Mouse (Mus musculus) liver, embryonic 11.5 days (tissue): ENCODE data around the gene Glis3. TPM values are rescaled to one million over a fixed set of nuclear protein-coding genes. Genes with fewer than 3 reads are reported as not detected.

Experiments used
- ATAC-seq: fragments of 200-750 bp; cut with Nextera tagmentation; replicated peaks from 2 replicates; pipeline ENCODE4 v1.8.0; 2017; ENCODE audit warnings: moderate number of reproducible peaks, mild to moderate bottlenecking, moderate TSS enrichment, moderate library complexity; ENCODE audit not compliant: low FRiP score
- DNase-seq: peaks from one replicate; pipeline ENCODE4 v3.0.0-alpha.2; 2017; ENCODE audit warnings: low spot score
- H3K27ac ChIP-seq: fragments of 300-500 bp; sonication (generic); 2 replicates; pipeline ENCODE4 v1.5.1; 2014; ENCODE audit warnings: mild to moderate bottlenecking, low read depth, low read length, control low read depth
- H3K27me3 ChIP-seq: fragments of 300-500 bp; sonication (generic); replicated peaks from 2 replicates; pipeline ENCODE4 v1.6.1; 2014; ENCODE audit warnings: low read length, mixed read lengths; ENCODE audit not compliant: control insufficient read depth, insufficient read depth
- H3K36me3 ChIP-seq: fragments of 300-500 bp; sonication (generic); 2 replicates; pipeline ENCODE4 v1.6.1; 2014; ENCODE audit warnings: mild to moderate bottlenecking, low read length, moderate library complexity, mixed read lengths; ENCODE audit not compliant: control insufficient read depth, insufficient read depth
- H3K4me1 ChIP-seq: fragments of 300-500 bp; sonication (generic); replicated peaks from 2 replicates; pipeline ENCODE4 v1.6.1; 2014; ENCODE audit warnings: low read length, mixed read lengths; ENCODE audit not compliant: control insufficient read depth, insufficient read depth
- H3K4me2 ChIP-seq: fragments of 300-500 bp; sonication (generic); 2 replicates; pipeline ENCODE4 v1.6.1; 2014; ENCODE audit warnings: mild to moderate bottlenecking, control low read depth, moderate library complexity
- H3K4me3 ChIP-seq: fragments of 300-500 bp; sonication (generic); 2 replicates; pipeline ENCODE4 v1.5.1; 2014; ENCODE audit warnings: low read depth, low read length, control low read depth
- H3K9ac ChIP-seq: fragments of 300-500 bp; sonication (generic); 2 replicates; pipeline ENCODE4 v1.6.1; 2014; ENCODE audit warnings: low read depth, low read length, control low read depth
- H3K9me3 ChIP-seq: fragments of 300-500 bp; sonication (generic); 2 replicates; pipeline ENCODE4 v1.6.1; 2016; ENCODE audit warnings: low read length, inconsistent platforms, mixed read lengths; ENCODE audit not compliant: control insufficient read depth
- WGBS: fragments of 180-500 bp; shearing (Covaris S2); extraction: QIAGEN DNeasy Blood & Tissue Kit; methylation state at CpG from one replicate; pipeline ENCODE4 v1.1.7; 2014; 5-methylcytosine and 5-hydroxymethylcytosine counted together
- polyA plus RNA-seq: library from polyadenylated mRNA; unstranded; fragments of >200 nt; fragmentation: Nextera tagmentation; extraction: Ambion mirVana; gene quantifications from 2 replicates; pipeline ENCODE4 v1.2.1, GENCODE M21; 2014

The Glis3 gene
- polyA plus RNA-seq: 0.13 and 0.47 TPM in 2 replicates

DNA sequence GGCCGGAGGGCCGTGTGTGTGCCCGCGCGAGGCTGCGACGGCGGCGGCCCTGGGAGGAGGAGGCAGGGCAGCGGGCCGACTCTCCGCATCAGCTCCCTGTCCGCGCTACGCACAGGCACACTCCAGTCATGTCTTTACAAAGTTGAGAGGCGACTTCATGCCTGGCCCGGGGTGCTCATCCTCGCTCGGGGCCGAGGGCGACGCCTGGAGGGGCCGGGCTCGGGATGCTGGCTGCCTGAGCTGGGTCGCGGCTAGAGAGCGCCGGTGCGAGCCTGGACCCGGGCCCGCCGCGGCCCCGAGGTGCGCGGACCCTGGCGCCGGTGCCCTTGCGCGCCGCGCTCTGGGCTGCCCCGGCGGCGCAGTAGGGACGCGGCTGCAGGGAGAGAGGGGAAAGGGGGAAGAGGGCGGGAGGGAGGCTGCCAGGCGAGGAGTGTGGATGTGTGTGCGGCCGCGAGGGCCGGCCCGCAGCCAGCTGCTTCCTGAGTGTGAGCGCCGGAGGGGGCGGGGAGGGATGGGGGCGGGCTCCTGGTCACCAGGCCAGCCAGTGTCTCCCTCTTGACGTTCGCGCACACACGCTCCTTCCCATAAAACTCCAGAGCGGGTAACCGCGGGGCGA, at the start of gene Glis3:
Glis3 (minus strand) TSS at position 302 of the 616 bp plus-strand sequence.
- ATAC-seq: peak; percentile 47
- WGBS: 1% methylated on average over 64 of the region's 66 CpGs

DNA sequence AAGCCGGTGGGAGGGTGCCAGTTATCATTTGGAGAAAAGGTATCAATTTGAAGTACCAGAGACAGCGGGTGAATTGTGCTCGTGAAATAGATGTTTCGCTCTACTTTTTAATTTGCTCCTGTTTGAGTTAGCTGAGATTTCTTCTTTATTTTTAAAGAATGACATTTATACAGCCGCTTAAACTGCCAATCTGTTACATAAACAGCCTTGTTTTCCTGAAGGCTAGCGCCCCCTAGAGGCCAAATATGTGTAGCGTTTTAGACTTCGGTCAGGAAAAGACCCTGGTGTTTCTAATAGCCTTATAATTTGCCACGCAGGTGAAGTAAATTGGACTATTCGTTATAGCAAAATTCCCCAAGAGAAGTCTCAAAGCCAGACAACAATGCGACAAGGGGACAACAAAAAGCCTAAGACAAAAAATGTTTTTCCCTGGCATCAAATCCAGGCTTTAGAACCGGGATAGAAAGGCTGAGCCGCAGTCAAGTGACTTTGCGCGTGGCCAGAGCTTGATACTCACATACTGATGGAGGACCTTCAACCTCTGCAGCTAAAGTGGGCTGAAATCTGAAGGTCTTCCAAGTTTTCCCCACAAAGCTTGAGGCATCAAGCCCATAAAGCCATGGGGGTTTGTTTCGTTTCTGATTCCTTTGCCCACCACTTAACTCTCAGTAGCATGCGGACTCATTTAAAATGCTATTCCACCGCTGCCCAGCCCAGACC, 46.4 kb upstream of the Glis3 start:
- ATAC-seq: no peak
- Histone ChIP-seq H3K27me3 (no peaks in the 10 kb centered on the region), H3K27ac (no peak overlapping the region), H3K4me2 (no peak overlapping the region), H3K4me1 (no peaks in the 10 kb centered on the region), H3K9me3 (no peaks in the 10 kb centered on the region), H3K36me3 (no peaks in the 10 kb centered on the region), H3K4me3 (no peak overlapping the region), H3K9ac (no peak overlapping the region)
- WGBS: 57% methylated on average over 18 of the region's 18 CpGs
- DNase-seq: no peak

More for the DNA sequence above, at the start of gene Glis3:
- Histone ChIP-seq H3K9me3 (no peaks in the 10 kb centered on the region), H3K27ac (no peak within 1 kb of the TSS), H3K36me3 (no peaks in the 10 kb centered on the region), H3K27me3 (peaks cover 41% of the 10 kb centered on the region), H3K4me2 (peak within 1 kb of the TSS; percentile 83), H3K4me1 (no peaks in the 10 kb centered on the region), H3K9ac (no peak within 1 kb of the TSS), H3K4me3 (peak within 1 kb of the TSS; percentile 44)
- DNase-seq: peak; percentile 58

DNA sequence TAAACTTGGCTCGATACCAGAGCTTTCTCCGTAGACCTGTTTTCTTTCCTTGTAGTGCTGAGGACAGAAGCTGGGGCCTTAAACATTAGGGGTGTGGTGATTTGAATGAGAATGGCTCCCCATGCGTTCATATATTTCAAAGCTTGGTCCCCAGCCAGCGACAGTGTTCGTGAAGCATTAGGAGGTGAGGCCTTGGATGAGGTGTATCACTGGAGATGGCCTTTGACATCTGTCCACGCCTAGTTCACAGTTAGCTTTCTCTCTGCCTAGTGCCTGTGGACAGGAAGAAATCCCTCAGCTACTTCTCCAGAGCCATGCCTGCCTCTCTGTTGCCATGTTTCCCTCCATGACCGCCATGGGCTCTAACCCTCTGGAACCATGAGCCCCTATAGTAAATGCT, 44.8 kb upstream of the Glis3 start:
- no peak for DNase-seq
- WGBS: 82% methylated on average over 7 of the region's 7 CpGs
- no peaks in the 10 kb centered on the region for H3K27me3 ChIP-seq

DNA sequence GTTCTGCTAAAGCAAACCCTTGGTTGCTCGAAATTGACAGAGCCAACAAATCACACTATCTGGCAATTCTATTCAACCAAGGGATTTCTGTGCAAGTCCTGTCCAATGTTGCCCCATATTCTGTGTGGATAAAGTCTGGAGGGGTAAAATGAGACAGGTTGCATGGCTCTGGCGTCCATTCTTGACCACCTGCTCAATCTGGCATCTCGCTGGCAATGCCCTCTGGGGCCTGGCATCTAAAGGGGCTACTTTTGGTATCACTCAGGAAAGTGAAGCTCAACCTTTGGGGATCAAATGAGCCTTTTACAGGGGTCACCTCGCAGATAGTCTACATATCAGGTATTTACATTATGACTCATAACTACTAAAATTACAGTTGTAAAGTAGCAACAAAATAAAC, 42.7 kb upstream of the Glis3 start:
- 67% methylated on average over 4 of the region's 4 CpGs for WGBS
- Histone ChIP-seq H3K9me3 (no peaks in the 10 kb centered on the region), H3K4me3 (no peak overlapping the region), H3K27ac (no peak overlapping the region), H3K27me3 (no peaks in the 10 kb centered on the region), H3K36me3 (no peaks in the 10 kb centered on the region), H3K4me2 (no peak overlapping the region), H3K4me1 (no peaks in the 10 kb centered on the region), H3K9ac (no peak overlapping the region)
- DNase-seq (no peak), ATAC-seq (no peak)

More for the DNA sequence above, 44.8 kb upstream of the Glis3 start:
- Histone ChIP-seq H3K36me3 (no peaks in the 10 kb centered on the region), H3K9ac (no peak overlapping the region), H3K9me3 (no peaks in the 10 kb centered on the region), H3K4me3 (no peak overlapping the region), H3K27ac (no peak overlapping the region), H3K4me1 (no peaks in the 10 kb centered on the region), H3K4me2 (no peak overlapping the region)
- no peak for ATAC-seq

DNA sequence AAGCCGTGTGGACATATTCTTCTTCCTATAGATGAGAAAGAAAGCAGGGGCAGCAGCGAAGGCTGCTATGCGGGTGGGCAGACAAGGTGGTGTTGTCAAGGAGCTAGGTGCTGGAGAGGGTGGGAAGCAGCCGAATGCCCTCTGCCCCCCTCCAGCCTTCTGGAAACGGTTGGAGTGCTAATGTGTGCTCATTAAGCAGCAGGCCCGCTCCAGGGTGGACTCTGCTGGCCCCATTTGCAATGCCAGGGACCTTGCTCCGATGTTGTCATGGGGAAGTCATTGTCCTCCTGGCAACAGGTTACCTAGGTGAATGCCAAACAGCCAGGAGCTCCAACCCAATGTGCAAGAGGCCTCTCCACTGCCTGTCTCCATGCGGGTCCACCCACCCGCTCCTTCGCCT, 42.0 kb upstream of the Glis3 start:
- no peak for DNase-seq
- WGBS: 84% methylated on average over 10 of the region's 10 CpGs
- H3K27me3 ChIP-seq: no peaks in the 10 kb centered on the region
- H3K4me2 ChIP-seq: no peak overlapping the region
- ATAC-seq: no peak
- H3K4me1 ChIP-seq: no peaks in the 10 kb centered on the region
- H3K9me3 ChIP-seq: no peaks in the 10 kb centered on the region
- no peak overlapping the region for H3K27ac ChIP-seq
- no peak overlapping the region for H3K9ac ChIP-seq
- no peaks in the 10 kb centered on the region for H3K36me3 ChIP-seq
- H3K4me3 ChIP-seq: no peak overlapping the region

DNA sequence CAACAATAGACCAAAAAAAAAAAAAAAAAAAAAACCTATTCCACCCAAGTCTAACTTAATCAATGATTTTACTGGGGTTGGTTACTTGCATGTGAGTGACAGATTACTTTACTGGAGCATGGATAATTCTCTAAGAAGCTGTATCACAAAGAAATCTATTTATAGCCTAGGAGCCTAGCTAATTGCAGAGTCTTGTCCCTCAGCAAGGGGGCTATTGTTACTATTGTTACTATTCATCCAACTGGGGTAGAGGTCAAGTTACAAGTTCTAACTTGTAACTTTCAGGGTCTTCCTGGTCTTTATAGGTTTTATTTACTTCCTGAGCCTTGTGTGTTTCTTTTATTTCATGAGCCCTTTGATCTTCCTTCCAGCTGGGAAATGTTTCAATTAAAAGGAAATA, 40.1 kb upstream of the Glis3 start:
- H3K27ac ChIP-seq: no peak overlapping the region
- no peaks in the 10 kb centered on the region for H3K36me3 ChIP-seq
- H3K9ac ChIP-seq: no peak overlapping the region
- H3K4me3 ChIP-seq: no peak overlapping the region
- DNase-seq: no peak
- ATAC-seq: no peak
- H3K9me3 ChIP-seq: no peaks in the 10 kb centered on the region
- no peaks in the 10 kb centered on the region for H3K27me3 ChIP-seq
- no peak overlapping the region for H3K4me2 ChIP-seq
- no peaks in the 10 kb centered on the region for H3K4me1 ChIP-seq

DNA sequence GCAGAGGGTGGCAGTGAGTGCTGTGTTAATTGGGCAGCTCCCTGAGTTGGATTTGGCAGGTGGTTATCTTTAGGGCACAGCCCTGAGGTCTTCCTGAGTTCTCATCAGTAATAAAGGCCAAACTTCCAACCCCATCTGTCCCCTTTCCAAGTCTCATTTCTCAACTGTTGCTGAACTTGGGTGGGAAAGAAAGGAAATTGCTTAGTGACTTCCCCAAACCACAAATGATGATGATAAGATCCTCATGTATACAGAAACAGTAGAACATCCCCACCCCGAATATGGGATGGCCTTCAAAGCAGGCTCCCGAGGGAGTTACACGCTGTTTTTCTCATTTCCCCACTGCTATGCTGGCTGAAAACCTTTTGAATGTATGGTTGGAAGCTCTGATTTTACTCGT, 34.8 kb upstream of the Glis3 start:
- Histone ChIP-seq H3K9me3 (no peaks in the 10 kb centered on the region), H3K27ac (no peak overlapping the region), H3K9ac (no peak overlapping the region), H3K4me2 (no peak overlapping the region), H3K36me3 (no peaks in the 10 kb centered on the region), H3K27me3 (no peaks in the 10 kb centered on the region), H3K4me1 (no peaks in the 10 kb centered on the region), H3K4me3 (no peak overlapping the region)
- ATAC-seq: no peak
- no peak for DNase-seq
- 65% methylated on average over 4 of the region's 4 CpGs for WGBS

DNA sequence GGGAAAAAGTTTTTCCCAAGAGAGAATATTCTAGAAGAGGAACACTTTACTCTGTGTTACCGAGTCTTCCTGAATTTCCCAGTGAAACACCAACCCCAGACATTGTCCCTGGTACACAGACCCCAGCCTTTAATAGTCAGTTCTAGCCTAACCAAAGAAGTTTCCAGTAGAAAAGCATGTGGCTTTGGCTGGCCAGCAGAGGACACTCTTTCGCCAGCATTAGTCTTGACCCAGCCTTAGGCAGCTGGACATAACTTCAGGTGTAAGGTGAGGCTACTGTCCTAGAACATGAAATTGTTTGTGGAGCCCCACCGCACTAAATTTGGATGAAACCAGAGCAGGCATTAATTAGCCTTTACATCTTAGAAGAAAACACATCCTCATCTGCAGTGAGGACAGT, 17.8 kb upstream of the Glis3 start:
- 50% methylated on average over 3 of the region's 3 CpGs for WGBS
- DNase-seq (no peak), ATAC-seq (no peak)

DNA sequence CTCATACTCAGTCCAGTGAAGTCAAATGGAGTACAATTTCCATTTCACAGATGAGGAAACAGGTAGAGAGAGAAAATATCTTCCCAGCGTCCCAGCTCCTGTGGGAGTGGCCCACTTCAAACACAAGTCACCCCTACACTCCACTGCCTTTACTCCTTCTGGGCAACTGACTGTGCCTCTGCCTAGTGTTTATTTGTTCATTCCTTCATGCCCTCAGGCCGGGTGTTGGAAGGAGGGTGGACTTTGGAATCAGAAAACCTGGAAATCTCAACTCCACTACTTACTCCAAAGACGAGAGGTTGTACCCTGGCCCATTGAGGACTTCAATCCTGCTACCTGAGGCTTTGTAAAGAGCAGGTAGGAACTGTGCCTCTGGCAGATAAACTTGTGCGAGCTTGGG, 6.5 kb upstream of the Glis3 start:
- Histone ChIP-seq H3K27ac (no peak overlapping the region), H3K9me3 (no peaks in the 10 kb centered on the region), H3K4me3 (no peak overlapping the region), H3K4me1 (no peaks in the 10 kb centered on the region), H3K4me2 (no peak overlapping the region), H3K36me3 (no peaks in the 10 kb centered on the region), H3K9ac (no peak overlapping the region), H3K27me3 (no peaks in the 10 kb centered on the region)
- WGBS: 67% methylated on average over 4 of the region's 4 CpGs
- ATAC-seq (no peak), DNase-seq (no peak)

More for the DNA sequence above, 17.8 kb upstream of the Glis3 start:
- Histone ChIP-seq H3K27me3 (no peaks in the 10 kb centered on the region), H3K9ac (no peak overlapping the region), H3K27ac (no peak overlapping the region), H3K4me1 (no peaks in the 10 kb centered on the region), H3K36me3 (no peaks in the 10 kb centered on the region), H3K4me2 (no peak overlapping the region), H3K9me3 (no peaks in the 10 kb centered on the region), H3K4me3 (no peak overlapping the region)
